Mouse (Mus musculus): ENCODE results near the gene Armc9.

DNA sequence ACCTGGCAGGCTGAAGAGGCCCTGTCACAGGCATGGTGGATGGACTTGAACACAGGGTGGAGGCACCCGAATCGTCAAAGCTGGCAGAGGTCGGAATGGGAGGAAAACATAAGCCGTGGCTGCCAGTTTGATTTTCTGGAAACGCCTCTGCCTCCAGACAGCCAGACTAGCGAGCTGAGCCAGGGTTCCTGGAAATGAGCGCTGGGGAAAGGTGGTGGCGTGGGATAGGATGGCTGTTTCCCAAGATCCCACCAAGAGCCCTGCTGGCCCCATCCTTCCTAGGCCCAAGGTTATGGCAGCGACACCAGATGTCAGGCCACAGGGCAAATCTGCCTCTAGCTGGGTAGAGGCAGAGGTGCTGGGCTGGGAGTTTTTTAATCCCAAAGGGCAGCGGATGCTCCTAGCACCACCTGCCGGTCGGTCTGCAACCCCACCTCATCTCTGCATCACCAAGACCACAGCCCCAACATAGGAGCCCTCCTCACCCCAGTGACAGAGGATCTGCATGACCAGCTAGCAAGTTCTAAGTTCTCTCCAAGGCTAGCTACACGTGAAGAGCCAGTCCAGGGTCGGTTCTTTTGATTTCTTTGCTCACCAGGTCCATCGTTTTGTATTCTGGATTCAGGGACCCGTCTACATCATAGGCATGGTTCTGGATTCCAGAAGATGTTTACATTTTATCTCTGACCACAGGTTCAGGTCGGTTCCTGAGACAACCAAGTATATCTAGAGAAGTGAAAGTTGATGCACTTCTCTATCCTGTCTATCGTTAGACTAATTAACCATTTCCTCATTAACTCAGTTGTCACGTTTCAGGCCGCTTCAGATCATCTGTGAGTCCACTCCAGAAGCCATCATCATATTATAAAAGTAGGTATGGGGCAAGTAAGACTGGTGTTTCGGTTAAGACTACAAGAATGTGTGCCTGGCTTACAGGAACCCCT lies 10.3 kb upstream of the Armc9 start:
- TF ChIP-seq CTCF (IDR thresholded peaks at IDR 0.05; ENCODE audit: control insufficient read depth, insufficient read depth, low read length), result no peak
- no peak for TF ChIP-seq POLR2A (IDR thresholded peaks at IDR 0.05; ENCODE audit: borderline replicate concordance, control insufficient read depth, low read depth, low read length)
